Mouse (Mus musculus) lung, embryonic 15.5 days (tissue): ENCODE results near the gene Thsd4. TPM values are rescaled to one million over a fixed set of nuclear protein-coding genes. Genes with fewer than 3 reads are reported as not detected.
A peak's percentile ranks its signal among the peaks of the same experiment; 100 is the strongest.

Experiments
- ATAC-seq: fragments of 200-750 bp; cut with Nextera tagmentation; 2 replicates; pipeline ENCODE4 v1.8.0; 2017; ENCODE audit warnings: moderate number of reproducible peaks, borderline replicate concordance; ENCODE audit not compliant: low FRiP score, low TSS enrichment; ENCODE audit errors: extremely low read depth
- H3K27ac ChIP-seq: fragments of 300-500 bp; sonication (generic); 2 replicates; pipeline ENCODE4 v1.5.1; 2015; ENCODE audit warnings: moderate library complexity, mild to moderate bottlenecking, inconsistent platforms
- H3K27me3 ChIP-seq: fragments of 300-500 bp; sonication (generic); 2 replicates; pipeline ENCODE4 v1.6.1; 2015; ENCODE audit warnings: inconsistent platforms
- H3K36me3 ChIP-seq: fragments of 300-500 bp; sonication (generic); 2 replicates; pipeline ENCODE4 v1.6.1; 2015; ENCODE audit warnings: inconsistent platforms
- H3K4me1 ChIP-seq: fragments of 300-500 bp; sonication (generic); 2 replicates; pipeline ENCODE4 v1.6.1; 2015; ENCODE audit warnings: inconsistent platforms
- H3K4me2 ChIP-seq: fragments of 300-500 bp; sonication (generic); 2 replicates; pipeline ENCODE4 v1.6.1; 2015; ENCODE audit warnings: inconsistent platforms, mild to moderate bottlenecking, moderate library complexity
- H3K4me3 ChIP-seq: fragments of 300-500 bp; sonication (generic); 2 replicates; pipeline ENCODE4 v1.5.1; 2015; ENCODE audit warnings: mild to moderate bottlenecking, inconsistent platforms
- H3K9ac ChIP-seq: fragments of 300-500 bp; sonication (generic); 2 replicates; pipeline ENCODE4 v1.6.1; 2015; ENCODE audit warnings: inconsistent platforms
- H3K9me3 ChIP-seq: fragments of 300-500 bp; sonication (generic); 2 replicates; pipeline ENCODE4 v1.6.1; 2016; ENCODE audit warnings: inconsistent platforms
- WGBS: fragments of 180-500 bp; shearing (Covaris S2); methylation state at CpG from one replicate; pipeline ENCODE4 v1.1.7; 2015; 5-methylcytosine and 5-hydroxymethylcytosine counted together
- polyA plus RNA-seq: library from polyadenylated mRNA; unstranded; fragments of >200 nt; fragmentation: Nextera tagmentation; extraction: Ambion mirVana; gene quantifications from 2 replicates; pipeline ENCODE4 v1.2.1, GENCODE M21; 2015

The Thsd4 gene
- polyA plus RNA-seq, 1 experiment from 2014 or later = 10.0 TPM

DNA sequence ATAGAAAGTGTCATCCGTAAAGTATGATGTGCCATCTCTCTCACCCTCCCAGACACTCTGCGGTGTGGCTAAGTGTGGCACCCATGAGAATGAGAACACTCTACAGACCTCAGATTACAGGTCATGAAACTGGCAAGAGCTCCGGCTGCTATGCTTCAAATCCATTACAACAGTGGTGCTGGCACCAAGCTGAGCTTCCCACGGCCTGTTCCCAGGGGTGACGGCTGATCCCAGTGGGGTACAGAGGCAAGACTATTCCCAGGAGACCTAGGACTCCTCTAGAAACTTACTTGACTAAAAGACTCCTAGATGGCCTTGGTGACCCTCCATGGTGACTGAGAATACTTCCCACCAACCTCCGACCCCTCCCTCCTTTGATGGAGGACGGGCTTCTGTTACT is 209.2 kb downstream of the Thsd4 start:
- no peak overlapping the region for H3K27ac ChIP-seq
- H3K27me3 ChIP-seq = peaks cover 2% of the 10 kb centered on the region; the same call in 1 of the 2 replicates
- H3K4me3 ChIP-seq = no peak overlapping the region
- 75% methylated on average over 7 of the region's 7 CpGs for WGBS
- no peak overlapping the region for H3K9ac ChIP-seq
- H3K4me1 ChIP-seq = peaks cover 34% of the 10 kb centered on the region
- H3K4me2 ChIP-seq = no peak overlapping the region
- no peaks in the 10 kb centered on the region for H3K36me3 ChIP-seq
- no peak for ATAC-seq
- no peaks in the 10 kb centered on the region for H3K9me3 ChIP-seq

DNA sequence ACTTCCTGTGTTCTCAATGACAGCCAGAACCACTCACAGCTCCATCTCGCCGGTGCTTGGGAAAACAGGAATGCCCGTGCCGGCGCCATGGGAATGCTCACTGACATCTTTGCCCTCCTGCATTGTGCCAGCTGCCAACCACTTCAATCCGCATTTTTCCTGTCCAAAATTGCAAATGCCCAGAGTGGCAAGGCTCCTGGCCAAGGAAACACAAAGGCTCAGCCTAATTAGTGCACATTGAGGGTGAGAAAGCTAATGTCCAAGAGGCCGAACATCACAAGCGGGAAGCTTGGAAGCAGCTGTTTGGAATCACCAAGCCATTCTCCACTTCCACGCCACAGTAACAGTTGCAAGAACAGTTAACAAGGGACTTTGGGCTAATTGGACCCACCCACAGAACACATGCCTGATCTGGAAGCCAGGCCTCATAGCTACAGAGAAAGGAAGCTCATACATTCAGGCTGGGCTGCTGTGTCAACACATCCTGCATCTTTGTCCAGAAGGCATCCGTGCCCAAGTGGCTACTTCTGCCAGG is 210.2 kb downstream of the Thsd4 start:
- H3K4me2 ChIP-seq = no peak overlapping the region
- peaks cover 2% of the 10 kb centered on the region; the same call in 1 of the 2 replicates for H3K27me3 ChIP-seq
- H3K4me3 ChIP-seq = no peak overlapping the region
- no peak overlapping the region for H3K27ac ChIP-seq
- ATAC-seq = no peak
- no peaks in the 10 kb centered on the region for H3K36me3 ChIP-seq
- 65% methylated on average over 10 of the region's 10 CpGs for WGBS
- peaks cover 34% of the 10 kb centered on the region for H3K4me1 ChIP-seq
- no peaks in the 10 kb centered on the region for H3K9me3 ChIP-seq
- no peak overlapping the region for H3K9ac ChIP-seq

DNA sequence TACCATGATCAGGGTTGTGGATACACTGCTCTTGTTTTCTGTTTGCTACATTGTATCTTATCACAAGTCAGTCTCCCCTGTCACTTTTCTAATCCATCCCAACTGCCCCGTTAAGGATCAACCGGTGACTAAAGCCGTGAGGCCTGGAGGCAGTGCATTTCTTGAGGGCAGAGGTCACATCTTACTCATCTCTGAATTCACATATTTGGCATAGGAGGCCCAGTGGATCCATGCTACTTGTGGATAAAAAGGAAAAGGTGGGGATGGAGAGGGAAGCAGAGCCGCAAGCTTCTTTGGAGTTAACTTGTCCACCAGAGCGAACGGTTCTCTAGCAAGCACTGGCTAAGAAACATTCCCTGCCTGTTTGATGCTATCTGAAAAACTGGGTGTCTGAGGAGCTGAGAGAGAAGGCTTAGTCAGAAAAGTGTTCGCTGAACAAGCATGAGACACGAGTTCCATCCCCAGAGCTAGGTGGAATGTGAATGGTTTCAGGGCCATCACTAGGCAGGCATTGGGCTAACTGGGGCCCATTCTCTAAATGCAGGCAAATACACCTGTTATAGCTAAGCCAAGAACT is 211.0 kb downstream of the Thsd4 start:
- ATAC-seq = no peak
- H3K27ac ChIP-seq = no peak overlapping the region

DNA sequence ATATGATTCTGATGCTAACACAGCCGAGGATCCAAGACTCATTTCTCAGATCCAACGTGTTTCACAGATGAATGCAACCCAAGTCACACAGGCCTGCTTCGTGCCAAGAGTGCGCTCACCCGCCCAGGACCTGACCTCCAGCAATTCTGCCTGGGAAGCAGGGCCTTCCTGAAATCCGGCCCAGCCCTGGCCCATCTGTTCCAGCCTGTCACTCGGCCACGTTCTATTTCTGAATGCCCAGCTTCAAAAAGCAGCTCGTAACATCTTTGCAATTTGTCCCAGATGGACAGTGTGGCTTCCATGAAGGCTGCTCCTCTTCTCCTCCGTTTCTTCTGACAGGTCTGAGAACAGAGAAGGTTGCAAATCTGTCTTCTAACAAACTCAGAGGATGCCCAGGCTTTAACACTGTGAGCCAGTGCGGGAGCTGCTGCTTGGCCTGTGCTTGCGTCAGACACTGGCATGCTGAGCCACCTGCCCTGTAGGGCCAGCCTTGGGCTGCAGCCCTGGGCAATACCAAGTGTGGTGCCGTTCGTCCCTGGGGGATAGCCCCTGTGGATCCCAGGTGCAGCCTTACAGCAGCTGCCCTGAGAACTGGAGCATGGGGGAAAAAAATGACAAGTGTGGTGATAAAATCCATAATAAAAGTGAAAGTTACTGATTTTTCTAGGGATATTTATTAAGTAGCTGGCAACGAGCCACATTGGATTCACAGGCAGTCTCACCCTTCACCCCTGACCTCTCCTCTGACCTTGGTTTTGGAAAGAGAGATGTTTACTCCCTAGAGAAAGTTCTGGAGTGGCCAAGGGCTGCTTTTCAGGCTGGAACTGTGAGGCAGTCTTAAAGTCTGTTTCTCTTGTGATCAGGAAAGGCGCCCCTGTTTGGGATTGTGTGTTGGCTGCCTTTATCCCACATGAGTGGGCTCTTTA is 211.8 kb downstream of the Thsd4 start:
- no peak overlapping the region for H3K4me2 ChIP-seq
- no peaks in the 10 kb centered on the region for H3K36me3 ChIP-seq
- peak overlapping the region; percentile 27; the same call in 1 of the 2 replicates for H3K27ac ChIP-seq
- no peak overlapping the region for H3K9ac ChIP-seq
- no peaks in the 10 kb centered on the region for H3K27me3 ChIP-seq
- ATAC-seq = 0 out of 2 replicates have a peak, but pooled peaks have one; percentile 57
- H3K4me3 ChIP-seq = no peak overlapping the region
- 56% methylated on average over 16 of the region's 16 CpGs for WGBS
- no peaks in the 10 kb centered on the region for H3K9me3 ChIP-seq
- H3K4me1 ChIP-seq = peaks cover 34% of the 10 kb centered on the region

More for the DNA sequence above, 211.0 kb downstream of the Thsd4 start:
- H3K9ac ChIP-seq = no peak overlapping the region
- peaks cover 2% of the 10 kb centered on the region; the same call in 1 of the 2 replicates for H3K27me3 ChIP-seq
- no peak overlapping the region for H3K4me3 ChIP-seq
- H3K4me2 ChIP-seq = no peak overlapping the region
- no peaks in the 10 kb centered on the region for H3K9me3 ChIP-seq
- H3K4me1 ChIP-seq = peaks cover 34% of the 10 kb centered on the region
- 69% methylated on average over 8 of the region's 8 CpGs for WGBS
- H3K36me3 ChIP-seq = no peaks in the 10 kb centered on the region

DNA sequence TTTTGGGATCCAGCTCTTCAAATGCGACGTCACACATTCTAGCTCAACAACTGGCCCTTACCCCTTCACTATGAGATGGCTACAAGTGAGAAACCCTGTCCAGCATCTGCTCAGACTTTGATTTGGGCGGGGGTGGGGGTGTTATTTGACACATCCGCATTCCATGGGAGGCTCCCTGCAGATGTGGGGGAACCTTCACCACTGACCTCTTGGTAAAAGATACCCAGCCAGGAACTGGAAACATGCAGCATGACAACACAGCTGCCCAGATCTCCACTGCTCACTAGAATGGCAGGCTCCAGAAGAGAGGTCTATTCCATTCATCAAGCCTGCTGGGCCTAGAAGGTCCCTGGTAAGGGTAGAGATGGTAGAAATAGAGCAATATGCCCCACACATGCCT is 213.7 kb downstream of the Thsd4 start:
- H3K27me3 ChIP-seq = no peaks in the 10 kb centered on the region
- no peak overlapping the region for H3K9ac ChIP-seq
- WGBS = 51% methylated on average over 4 of the region's 4 CpGs
- H3K4me2 ChIP-seq = no peak overlapping the region
- H3K9me3 ChIP-seq = no peaks in the 10 kb centered on the region
- H3K4me1 ChIP-seq = peaks cover 29% of the 10 kb centered on the region
- no peak overlapping the region for H3K27ac ChIP-seq
- ATAC-seq = no peak
- no peak overlapping the region for H3K4me3 ChIP-seq
- no peaks in the 10 kb centered on the region for H3K36me3 ChIP-seq

DNA sequence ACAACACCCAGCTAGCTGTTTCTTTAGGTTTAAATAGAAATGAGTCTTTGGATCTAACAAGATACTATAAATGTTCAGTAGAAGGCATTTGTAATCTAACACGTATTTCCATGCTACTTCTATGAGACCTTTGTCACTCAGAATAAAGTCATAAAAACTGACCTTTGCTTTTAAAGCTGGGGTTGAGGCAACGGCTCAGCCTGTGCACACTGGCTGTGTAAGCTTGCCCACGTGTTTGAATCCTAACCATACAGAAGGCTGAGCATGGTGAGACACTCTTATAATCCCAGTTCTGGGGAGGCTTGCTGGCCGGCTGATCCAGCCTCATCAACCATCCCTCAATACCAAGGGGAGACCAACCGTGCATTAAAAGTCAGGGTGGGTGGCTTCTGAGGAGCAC is 214.4 kb downstream of the Thsd4 start:
- Histone ChIP-seq H3K36me3 (no peaks in the 10 kb centered on the region), H3K4me2 (no peak overlapping the region), H3K27ac (no peak overlapping the region), H3K4me1 (peaks cover 27% of the 10 kb centered on the region), H3K27me3 (no peaks in the 10 kb centered on the region), H3K9me3 (no peaks in the 10 kb centered on the region), H3K9ac (no peak overlapping the region), H3K4me3 (no peak overlapping the region)
- no peak for ATAC-seq
- WGBS = 77% methylated on average over 5 of the region's 5 CpGs

DNA sequence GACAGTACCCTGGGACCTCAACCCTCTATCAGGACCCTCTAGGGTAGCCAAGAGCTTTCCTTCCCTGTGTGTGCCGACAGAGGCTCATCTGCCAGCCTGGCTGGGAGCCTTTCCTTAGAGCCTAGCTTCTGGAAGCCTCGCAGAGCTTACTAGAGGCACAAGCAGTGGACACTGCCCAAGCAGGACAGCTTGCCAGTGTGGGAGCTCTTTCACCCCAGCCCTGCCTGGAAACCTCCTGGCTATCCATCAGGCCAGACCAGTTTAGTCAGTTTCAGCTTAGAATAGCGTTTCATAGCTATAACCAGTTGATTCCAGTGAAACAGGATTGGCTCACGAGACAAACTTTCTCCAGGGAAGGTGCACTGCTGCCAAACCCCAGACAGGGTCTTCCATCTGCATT is 215.6 kb downstream of the Thsd4 start:
- no peaks in the 10 kb centered on the region for H3K9me3 ChIP-seq
- no peak for ATAC-seq
- no peaks in the 10 kb centered on the region for H3K27me3 ChIP-seq
- no peak overlapping the region for H3K4me3 ChIP-seq
- no peaks in the 10 kb centered on the region for H3K36me3 ChIP-seq
- WGBS = 58% methylated on average over 4 of the region's 4 CpGs
- H3K9ac ChIP-seq = no peak overlapping the region
- H3K4me2 ChIP-seq = no peak overlapping the region
- peaks cover 16% of the 10 kb centered on the region for H3K4me1 ChIP-seq
- no peak overlapping the region for H3K27ac ChIP-seq

DNA sequence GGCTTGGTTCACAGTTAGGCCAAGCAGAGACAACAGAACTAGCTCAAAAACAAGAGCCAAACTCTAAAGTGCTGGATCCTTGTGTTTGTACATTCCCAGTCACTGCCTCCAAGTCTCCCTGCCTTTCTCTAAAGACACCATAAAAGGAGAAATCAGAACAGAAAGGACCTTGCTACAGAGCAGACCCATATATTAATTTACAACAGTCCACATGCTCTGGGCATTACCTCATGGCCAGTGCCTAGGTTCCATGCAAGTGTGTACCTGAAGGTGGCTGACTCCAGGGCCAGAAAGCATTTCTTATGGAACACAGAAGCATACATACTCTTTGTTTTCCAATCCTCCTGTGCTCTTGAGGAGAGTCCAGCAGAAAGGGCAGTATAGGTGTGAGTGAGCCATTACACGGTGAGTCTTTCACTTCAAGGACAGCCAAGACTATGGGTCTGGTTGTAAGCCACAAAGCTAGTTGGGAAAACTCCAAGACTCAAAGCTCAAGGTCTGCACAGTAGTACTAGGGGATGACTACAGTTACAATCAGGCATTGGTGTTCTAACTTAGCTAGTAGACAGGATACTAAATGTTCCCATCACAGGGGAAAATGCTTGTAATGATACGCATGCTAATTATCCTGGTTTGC is 216.5 kb downstream of the Thsd4 start:
- Histone ChIP-seq H3K4me3 (no peak overlapping the region), H3K27me3 (no peaks in the 10 kb centered on the region), H3K4me2 (no peak overlapping the region), H3K9ac (no peak overlapping the region), H3K4me1 (peaks cover 9% of the 10 kb centered on the region), H3K27ac (no peak overlapping the region; the same call in 1 of the 2 replicates), H3K36me3 (no peaks in the 10 kb centered on the region), H3K9me3 (0 out of 2 replicates have a peak, but pooled peaks cover 2% of the 10 kb centered on the region)
- 91% methylated on average over 2 of the region's 2 CpGs for WGBS
- no peak for ATAC-seq

DNA sequence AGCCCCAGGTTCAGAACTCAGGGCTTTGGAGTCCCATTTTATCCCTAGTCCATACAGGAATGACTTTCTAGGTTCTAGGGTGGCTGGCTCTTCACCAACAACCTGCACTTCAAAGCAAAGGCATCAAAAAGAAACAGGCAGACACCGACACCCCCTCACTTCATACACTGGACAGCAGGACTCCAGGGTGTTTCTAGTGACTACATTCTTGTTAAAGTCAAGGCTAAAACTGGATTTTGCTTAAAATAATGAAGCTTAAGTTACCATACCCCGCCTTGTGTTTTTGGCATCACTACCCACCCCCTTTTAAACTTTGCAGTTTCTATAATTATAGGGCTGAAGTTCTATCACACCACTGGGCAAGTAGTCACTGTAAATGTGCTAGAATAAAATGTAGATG is 225.6 kb downstream of the Thsd4 start:
- Histone ChIP-seq H3K4me3 (no peak overlapping the region), H3K27me3 (no peaks in the 10 kb centered on the region), H3K9ac (no peak overlapping the region), H3K9me3 (0 out of 2 replicates have a peak, but pooled peaks cover 2% of the 10 kb centered on the region), H3K27ac (no peak overlapping the region), H3K4me1 (no peaks in the 10 kb centered on the region), H3K4me2 (no peak overlapping the region), H3K36me3 (no peaks in the 10 kb centered on the region)
- no peak for ATAC-seq
- WGBS = 88% methylated on average over 2 of the region's 2 CpGs

DNA sequence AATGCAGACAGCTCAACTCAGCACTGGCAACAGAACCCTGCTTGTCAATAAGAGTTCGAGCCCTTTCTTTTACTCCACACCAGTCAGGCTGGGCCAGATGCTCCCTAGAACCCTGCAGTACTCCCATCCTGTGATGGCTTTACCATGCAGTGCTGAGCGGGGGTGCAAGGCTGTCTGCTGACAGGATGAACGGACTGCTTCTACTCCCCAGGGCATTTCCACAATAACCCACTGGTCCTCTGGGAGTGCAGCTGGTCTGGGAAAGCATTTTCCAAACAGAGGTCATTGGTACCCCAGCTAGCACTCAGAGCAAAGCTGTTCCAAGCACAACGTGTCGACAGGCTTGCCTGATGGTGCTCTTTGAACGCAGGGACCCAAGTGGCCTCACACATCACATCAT is 226.6 kb downstream of the Thsd4 start:
- Histone ChIP-seq H3K9ac (no peak overlapping the region), H3K27ac (no peak overlapping the region), H3K4me3 (no peak overlapping the region), H3K36me3 (no peaks in the 10 kb centered on the region), H3K27me3 (no peaks in the 10 kb centered on the region), H3K4me1 (no peaks in the 10 kb centered on the region), H3K9me3 (no peaks in the 10 kb centered on the region), H3K4me2 (no peak overlapping the region)
- ATAC-seq = no peak
- 65% methylated on average over 6 of the region's 6 CpGs for WGBS

DNA sequence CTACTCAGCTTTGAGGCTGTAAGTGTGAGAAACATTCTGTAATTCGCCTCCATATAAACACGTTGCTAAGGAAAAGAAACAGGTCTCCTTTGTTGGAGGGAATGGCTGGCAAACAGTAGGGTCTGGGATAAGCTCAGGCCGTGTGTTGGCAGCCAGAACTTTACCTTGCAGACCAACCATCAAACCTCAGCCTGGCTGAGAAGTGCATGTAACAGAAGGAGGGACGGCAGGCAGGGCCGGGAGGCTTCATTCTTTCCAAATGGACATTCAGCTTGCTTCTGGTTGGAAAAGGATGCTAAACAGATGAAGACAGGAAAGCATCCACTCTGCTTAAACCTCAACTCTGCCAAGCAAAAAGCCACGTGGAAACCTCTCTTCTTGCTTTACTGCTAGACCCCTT is 228.7 kb downstream of the Thsd4 start:
- Histone ChIP-seq H3K27ac (no peak overlapping the region), H3K9ac (no peak overlapping the region), H3K27me3 (no peaks in the 10 kb centered on the region), H3K36me3 (no peaks in the 10 kb centered on the region), H3K4me2 (no peak overlapping the region), H3K4me1 (0 out of 2 replicates have a peak, but pooled peaks cover 3% of the 10 kb centered on the region), H3K4me3 (no peak overlapping the region), H3K9me3 (no peaks in the 10 kb centered on the region)
- ATAC-seq = no peak
- WGBS = 64% methylated on average over 6 of the region's 6 CpGs
